Mouse (Mus musculus) testis, adult 2 months (tissue): ENCODE results near the gene Nptxr.

Source experiments
- CTCF ChIP-seq: fragments of 200-500 bp; IDR thresholded peaks from 2 replicates; pipeline ENCODE4 v1.5.1; 2012; ENCODE audit warnings: low read depth, mild to moderate bottlenecking, inconsistent platforms, low read length, moderate library complexity; ENCODE audit not compliant: control insufficient read depth, insufficient read depth, insufficient replicate concordance
- POLR2A ChIP-seq: fragments of 200-500 bp; IDR thresholded peaks from 2 replicates; pipeline ENCODE4 v1.6.1; 2012; ENCODE audit warnings: low read depth, mild to moderate bottlenecking, inconsistent platforms, low read length, moderate library complexity; ENCODE audit not compliant: control insufficient read depth

DNA sequence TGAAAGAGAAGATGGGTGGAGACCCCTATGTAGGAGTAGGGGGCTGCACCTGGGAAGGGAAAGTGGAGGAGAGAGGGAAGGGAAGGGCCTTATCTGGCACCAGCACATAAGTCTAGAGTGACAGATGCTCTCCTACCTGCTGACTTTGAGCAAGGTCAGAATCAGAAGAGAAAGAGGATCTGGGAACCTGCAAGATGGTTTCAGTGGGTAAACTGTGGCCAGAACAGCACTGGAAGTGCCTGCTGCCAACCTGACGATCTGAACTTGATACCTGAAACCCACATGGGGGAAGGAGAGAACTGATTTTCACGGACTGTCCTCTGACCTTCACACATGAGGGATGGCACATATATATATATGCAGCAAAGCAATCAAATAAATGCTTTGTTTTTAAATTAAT, 35.7 kb upstream of the Nptxr start:
- TF ChIP-seq POLR2A (no peak), CTCF (no peak)
